Mouse (Mus musculus): Measurements from ENCODE around the gene Apc2.

GRCm38 (mm10) chr10:80304862-80305261 lies 9.1 kb downstream of the Apc2 start:
- TF ChIP-seq POLR2A (IDR thresholded peaks at IDR 0.05; ENCODE audit: borderline replicate concordance, low read depth, low read length) = no peak
- no peak for TF ChIP-seq CTCF (IDR thresholded peaks at IDR 0.05; ENCODE audit: low read depth, low read length)

All from bone marrow macrophage, adult 2 months (primary cell).